Mouse (Mus musculus): Measurements from ENCODE around the gene Nfkbib.

DNA sequence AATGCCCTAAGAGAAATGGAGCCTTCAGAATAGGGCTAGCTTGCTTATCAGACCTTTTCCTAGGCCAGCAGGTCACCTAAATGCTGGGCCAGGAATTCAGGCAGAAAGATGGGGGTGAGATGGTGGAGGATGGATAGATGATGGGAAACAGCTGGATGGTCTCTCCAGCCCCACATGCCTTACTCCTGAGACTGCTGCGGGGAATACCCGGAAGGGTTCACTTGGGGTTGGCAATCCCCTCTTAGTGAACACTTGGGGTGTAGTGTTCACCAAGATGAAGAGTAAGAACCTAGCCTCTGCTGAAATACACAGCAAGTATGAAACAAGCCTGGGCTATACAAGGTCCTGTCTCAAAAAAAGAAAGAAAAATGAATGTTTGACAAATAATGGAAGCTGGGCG is 21.9 kb upstream of the Nfkbib start:
- TF ChIP-seq CTCF (IDR thresholded peaks at IDR 0.05; ENCODE audit: low read depth): no peak
- TF ChIP-seq EP300 (IDR thresholded peaks at IDR 0.05; ENCODE audit: low read depth): no peak

Data from liver, embryonic 14.5 days (tissue).